ENCODE assay signal across 20 mouse cellular contexts in the genomic region with DNA sequence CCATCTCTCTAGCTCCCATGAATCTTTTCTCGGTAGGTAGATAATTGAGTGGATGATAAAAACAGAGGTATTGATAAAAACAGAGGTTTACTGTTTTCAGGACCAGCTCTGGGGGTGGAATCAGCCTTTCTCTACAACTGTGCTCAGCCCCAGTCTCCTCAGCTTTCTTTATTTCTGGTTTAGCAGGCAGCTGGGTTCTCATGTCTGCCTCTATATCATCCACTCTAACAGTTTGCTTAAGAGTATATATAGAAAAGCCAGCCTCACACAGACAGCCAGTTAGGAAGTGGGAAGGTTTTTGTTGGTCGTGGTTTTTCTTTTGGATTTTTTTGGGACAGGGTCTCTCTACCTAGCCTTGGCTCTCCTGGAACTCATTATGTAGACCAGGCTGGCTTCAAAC. TPM values are rescaled to one million over a fixed set of nuclear protein-coding genes. Genes with fewer than 3 reads are reported as not detected.
DNase-seq lines count a peak whose midpoint lies in the region; ATAC-seq and TF ChIP-seq lines count a peak whose summit lies in the region.
"Had no signal": no experiment of that assay in that cellular context is flagged by ENCODE, and none has a peak within 500 bp of the region (broad histone marks: within the 10 kb centered on the region; RNA-seq: fewer than 3 reads in every experiment).

No protein-coding gene starts in this region.

- H3K4me2 ChIP-seq in heart, embryonic 12.5 days: no peak overlapping the region
- H3K4me2 ChIP-seq: hindbrain, embryonic 12.5 days; hindbrain, embryonic 15.5 days had no signal

- H3K4me3 ChIP-seq in heart, embryonic 12.5 days: no peak overlapping the region
- H3K4me3 ChIP-seq in left cerebral cortex, adult 2 months: no peak overlapping the region
- H3K4me3 ChIP-seq: heart, embryonic 10.5 days; hindbrain, embryonic 12.5 days; hindbrain, embryonic 15.5 days had no signal

- peaks cover 5% of the 10 kb centered on the region; the same call in 1 of the 2 replicates for H3K9me3 ChIP-seq in heart, embryonic 12.5 days (replicated peaks)
- H3K9me3 ChIP-seq: heart, embryonic 10.5 days; hindbrain, embryonic 12.5 days; hindbrain, embryonic 15.5 days had no signal

- intact Hi-C loops in heart, postnatal 36 days (cut with DNase I): no loop called here
- intact Hi-C loops in left cerebral cortex, adult 2 months (cut with DNase I): no loop called here

- peak; percentile 64 for ATAC-seq in frontal cortex, adult (ENCODE audit: low TSS enrichment)
- no peak for ATAC-seq in heart, embryonic 12.5 days (ENCODE audit: insufficient number of reproducible peaks, low FRiP score)
- ATAC-seq: activated CD4-positive, CD25-positive, alpha-beta regulatory T cell, adult 4 months; forebrain, embryonic 14.5 days; forebrain, postnatal 0 days had no signal

- no peak for TF ChIP-seq CTCF in left cerebral cortex, adult 2 months (IDR thresholded peaks at IDR 0.05)

- no peak for DNase-seq in frontal cortex, postnatal 36 days (ENCODE audit: low spot score in 2 of 2)
- DNase-seq in heart, postnatal 36 days: no peak
- DNase-seq in left cerebral cortex, adult 2 months (ENCODE audit: extremely low spot score in 1 of 2, low spot score in 2 of 2): no peak
- DNase-seq in left cerebral cortex, adult 9 months (ENCODE audit: low spot score in 2 of 2): no peak
- peak; percentile 43 for DNase-seq in brain, adult 2 months (ENCODE audit: low read depth, low spot score)
- no peak for DNase-seq in natural killer cell, adult 2 months (ENCODE audit: low spot score in 2 of 2)
- DNase-seq: adrenal gland, adult 8-10 months; adrenal gland, postnatal 25 days; cerebellum, adult 18-20 months; cerebellum, adult 9-10 months; cerebellum, postnatal 14 days; forebrain, postnatal 0 days; gastrocnemius, postnatal 25 days had no signal

- peak overlapping the region; percentile 18; the same call in 1 of the 2 replicates for H3K27ac ChIP-seq in heart, embryonic 12.5 days (ENCODE audit: poor library complexity, severe bottlenecking)
- peak overlapping the region; percentile 44 for H3K27ac ChIP-seq in left cerebral cortex, adult 2 months
- H3K27ac ChIP-seq: heart, embryonic 10.5 days; hindbrain, embryonic 12.5 days; hindbrain, embryonic 15.5 days had no signal

- 71% methylated on average over 2 of the region's 2 CpGs for WGBS in heart, embryonic 12.5 days

- H3K9ac ChIP-seq in heart, embryonic 12.5 days: no peak overlapping the region
- H3K9ac ChIP-seq: forebrain, postnatal 0 days; hindbrain, embryonic 12.5 days; hindbrain, embryonic 15.5 days had no signal

- peaks cover 74% of the 10 kb centered on the region for H3K36me3 ChIP-seq in heart, embryonic 12.5 days

- peaks cover 8% of the 10 kb centered on the region for H3K4me1 ChIP-seq in heart, embryonic 12.5 days (replicated peaks)
- H3K4me1 ChIP-seq: hindbrain, embryonic 12.5 days; hindbrain, embryonic 15.5 days had no signal

- H3K27me3 ChIP-seq in heart, embryonic 12.5 days (replicated peaks): no peaks in the 10 kb centered on the region; the same call in 1 of the 2 replicates
- H3K27me3 ChIP-seq: hindbrain, embryonic 12.5 days; hindbrain, embryonic 15.5 days had no signal

RNA-seq across cellular contexts. Expression of gene Eif4g3, which starts 38.6 kb away (rescaled TPM):
- polyA plus RNA-seq in heart, embryonic 12.5 days (2016; fragmentation: Nextera tagmentation; extraction: Ambion mirVana): 32.7 and 37.2 TPM in 2 replicates
- 10 to 100 TPM; 45.5 to 47.2 TPM for total RNA-seq in heart, postnatal 36 days (2021)
- total RNA-seq in left cerebral cortex, adult 2 months (2021): 100 to 1,000 TPM; 179 to 187 TPM
